Mouse (Mus musculus) right cerebral cortex, postnatal 25 days (tissue): Measurements from ENCODE around the gene Cldn9.
A peak's percentile ranks its signal among the peaks of the same experiment; 100 is the strongest.

Experiments
- DNase-seq: peaks from one replicate; pipeline ENCODE4 v3.0.0; 2022

Cldn9 gene

GRCm38 (mm10) chr17:23679127-23679835 lies 4.5 kb downstream of the Cldn9 start, which contains the start of gene Cldn6:
TSS of gene Cldn6 (plus strand) at chr17:23679249.
- DNase-seq, result no peak

- DNase-seq, result peak; percentile 84
Measured at GRCm38 (mm10) chr17:23677236-23677679, 6.6 kb downstream of the Cldn9 start, which contains the start of gene Tnfrsf12a. TSS of gene Tnfrsf12a (minus strand) at chr17:23677468.

- DNase-seq, result no peak
Measured at GRCm38 (mm10) chr17:23676473-23677031, 7.3 kb downstream of the Cldn9 start.

DNA sequence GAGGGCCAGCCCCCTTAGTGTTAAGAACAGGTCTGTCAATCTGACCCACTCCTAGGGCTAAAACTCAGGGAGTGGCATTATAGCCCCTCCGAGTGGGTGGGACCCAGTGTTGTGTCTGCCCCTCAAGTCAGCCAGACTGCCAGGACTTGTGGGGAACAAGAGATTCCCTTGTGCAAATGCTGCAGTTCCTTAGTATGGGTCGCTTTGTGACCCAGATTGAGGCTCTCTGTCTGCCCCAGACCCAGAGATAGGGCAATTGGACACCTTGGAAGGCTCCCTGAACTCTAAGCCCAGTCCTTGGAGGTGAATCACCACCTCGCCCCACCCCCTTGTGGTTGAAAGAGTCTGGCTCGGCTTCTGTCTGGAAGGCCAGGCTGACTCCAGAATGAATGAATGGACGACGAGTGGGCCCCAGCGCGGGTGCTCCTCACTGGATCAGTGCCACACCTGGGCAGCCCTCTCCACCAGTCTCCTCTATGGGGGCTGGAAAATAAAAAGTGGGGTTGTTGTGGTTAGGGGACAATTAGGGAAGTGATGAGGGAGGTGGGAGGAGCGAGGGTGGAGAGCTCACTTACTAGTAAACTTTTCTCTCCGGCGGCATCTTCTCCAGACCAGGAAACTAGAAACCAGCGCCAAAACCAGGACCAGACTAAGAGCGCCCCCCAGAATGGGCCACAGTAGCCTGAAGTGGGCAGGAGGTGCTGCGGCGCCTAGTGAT lies 8.1 kb downstream of the Cldn9 start:
- DNase-seq, result no peak

- DNase-seq, result no peak
Measured at GRCm38 (mm10) chr17:23675127-23675526, 8.7 kb downstream of the Cldn9 start.

- DNase-seq, result no peak
Measured at GRCm38 (mm10) chr17:23674271-23674952, 9.4 kb downstream of the Cldn9 start.

GRCm38 (mm10) chr17:23673424-23674073 lies 10.3 kb downstream of the Cldn9 start, which contains the start of the genes Hcfc1r1 and Thoc6:
TSS of gene Hcfc1r1 (plus strand) at chr17:23673596.
TSS of gene Thoc6 (minus strand) at chr17:23673882.
- peak; percentile 95 for DNase-seq

DNA sequence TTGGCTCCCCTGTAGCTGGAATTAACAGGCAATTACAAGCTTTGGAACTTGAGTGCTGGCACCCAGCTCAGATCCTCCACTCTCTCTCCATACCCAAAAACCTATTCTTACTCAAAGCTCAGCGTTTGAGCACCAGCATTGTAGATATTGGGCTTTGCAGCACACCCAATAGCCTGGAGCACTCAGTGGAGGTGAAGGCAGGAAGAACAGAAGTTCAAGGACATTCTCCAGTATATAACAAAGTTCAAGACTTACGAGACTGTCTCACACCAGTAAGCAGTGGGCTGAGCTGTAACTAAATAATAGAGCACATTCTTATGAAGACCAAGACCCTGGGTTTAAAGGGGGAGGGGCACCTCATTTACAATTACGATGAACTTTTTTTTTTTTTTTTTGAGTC lies 11.1 kb downstream of the Cldn9 start:
- no peak for DNase-seq

- DNase-seq, result no peak
Measured at GRCm38 (mm10) chr17:23671519-23671918, 12.3 kb downstream of the Cldn9 start.

GRCm38 (mm10) chr17:23670516-23671074 lies 13.2 kb downstream of the Cldn9 start:
- no peak for DNase-seq

DNA sequence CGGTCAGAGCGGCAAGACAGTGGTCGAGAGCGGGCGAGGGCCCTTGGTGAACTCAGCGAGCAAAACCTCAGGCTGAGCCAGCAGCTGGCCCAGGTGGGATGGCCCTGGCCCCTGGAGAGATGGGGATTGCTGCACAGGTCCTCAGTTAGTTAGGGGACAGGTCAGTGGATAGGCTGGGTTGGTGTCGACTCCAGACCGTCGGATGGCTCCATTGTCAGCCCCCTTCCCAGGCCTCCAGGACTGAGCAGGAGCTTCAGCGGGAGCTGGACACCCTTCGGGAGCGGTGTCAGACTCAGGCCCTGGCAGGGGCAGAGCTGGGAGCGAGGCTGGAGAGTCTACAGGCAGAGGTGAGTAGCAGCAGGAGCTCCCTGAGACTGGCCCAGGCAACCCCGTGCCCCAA lies 18.3 kb downstream of the Cldn9 start:
- no peak for DNase-seq

DNA sequence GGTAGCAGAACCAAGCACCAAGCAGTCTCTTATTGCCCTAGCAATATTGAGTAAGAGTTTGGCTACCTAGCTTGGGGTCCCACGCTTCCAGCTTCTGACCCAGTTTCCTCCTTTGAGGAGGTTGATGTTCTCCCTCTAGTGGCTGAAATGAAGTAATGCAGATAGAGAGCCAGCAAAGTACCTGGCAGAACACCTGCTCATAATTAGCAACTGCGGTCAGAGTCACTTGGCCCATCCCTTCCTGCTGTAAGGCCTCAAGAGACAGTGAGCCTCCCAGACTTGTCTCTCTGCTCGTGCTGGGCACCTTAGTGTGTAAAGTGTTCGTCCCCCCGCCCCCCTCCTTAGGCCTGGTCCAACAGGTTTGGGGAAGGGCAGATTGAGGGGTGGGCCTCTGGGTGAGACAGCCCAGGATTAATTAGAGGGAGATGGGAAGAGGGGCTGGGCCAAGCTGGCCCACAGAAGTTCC lies 19.2 kb downstream of the Cldn9 start:
- DNase-seq, result no peak

- no peak for DNase-seq
Measured at GRCm38 (mm10) chr17:23661526-23661925, 22.3 kb downstream of the Cldn9 start.

GRCm38 (mm10) chr17:23660876-23661200 lies 23.0 kb downstream of the Cldn9 start:
- no peak for DNase-seq

DNA sequence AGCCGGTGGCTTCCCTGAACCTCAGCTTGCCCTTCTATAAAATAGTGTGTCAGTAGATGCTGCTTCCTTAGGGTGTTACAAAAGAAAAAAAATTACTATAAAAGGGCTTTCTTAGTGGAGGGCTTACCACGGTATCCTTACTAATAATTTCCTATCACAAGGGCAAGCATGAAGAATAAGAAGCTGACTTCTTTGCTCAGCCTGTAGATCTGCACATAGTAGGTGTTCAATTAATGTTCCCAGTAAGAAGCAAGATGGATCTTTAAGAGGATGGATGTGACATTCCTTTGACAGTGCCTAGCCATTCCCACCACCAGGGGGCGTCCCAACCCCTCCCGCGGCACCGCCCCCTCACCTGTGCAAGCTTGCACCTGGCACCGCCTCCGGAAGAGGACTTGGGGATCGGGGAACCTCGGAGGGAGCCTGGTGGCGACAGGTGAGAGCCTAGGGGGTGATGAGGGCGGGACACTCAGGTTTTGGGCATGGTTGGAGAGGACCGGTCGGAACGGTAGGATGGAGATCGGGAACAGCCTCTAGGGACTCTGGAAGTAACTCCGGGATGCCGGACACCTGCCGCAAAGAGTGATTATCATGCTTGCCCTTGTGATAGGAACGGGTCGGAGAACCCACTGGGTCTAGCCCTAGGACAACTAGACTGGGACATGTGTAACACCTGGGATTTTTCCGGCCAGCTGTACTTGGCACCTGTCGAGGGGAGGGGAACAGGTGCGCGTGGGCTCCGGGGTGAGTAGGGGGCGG lies 23.5 kb downstream of the Cldn9 start, which contains the start of gene Bicdl2:
Bicdl2 (plus strand) TSS at position 390 of the 759 bp plus-strand sequence.
- DNase-seq, result no peak

- no peak for DNase-seq
Measured at GRCm38 (mm10) chr17:23658450-23658849, 25.4 kb downstream of the Cldn9 start.

DNA sequence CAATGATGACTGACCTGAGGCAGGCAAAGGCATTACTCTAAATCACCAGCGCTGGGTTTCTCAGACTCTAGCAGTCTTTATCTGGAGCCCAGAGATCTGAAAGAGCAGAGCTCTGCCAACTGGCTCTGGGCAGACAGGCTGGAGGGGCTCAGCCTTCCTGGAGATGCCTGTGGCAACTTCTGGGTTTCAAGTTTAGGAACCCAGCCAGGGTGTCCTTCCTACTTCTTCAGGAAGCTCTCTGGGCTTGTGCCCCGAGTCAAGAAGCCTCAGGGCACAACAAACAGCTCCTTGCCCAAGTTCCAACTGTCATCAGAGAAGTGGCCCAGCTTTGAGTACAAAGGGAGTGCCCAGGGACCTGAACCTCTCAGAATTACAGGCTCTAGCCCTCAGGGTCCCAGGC lies 29.4 kb downstream of the Cldn9 start:
- no peak for DNase-seq

GRCm38 (mm10) chr17:23654001-23654400 lies 29.8 kb downstream of the Cldn9 start:
- DNase-seq, result no peak

- DNase-seq, result no peak
Measured at GRCm38 (mm10) chr17:23653324-23653723, 30.5 kb downstream of the Cldn9 start.

DNA sequence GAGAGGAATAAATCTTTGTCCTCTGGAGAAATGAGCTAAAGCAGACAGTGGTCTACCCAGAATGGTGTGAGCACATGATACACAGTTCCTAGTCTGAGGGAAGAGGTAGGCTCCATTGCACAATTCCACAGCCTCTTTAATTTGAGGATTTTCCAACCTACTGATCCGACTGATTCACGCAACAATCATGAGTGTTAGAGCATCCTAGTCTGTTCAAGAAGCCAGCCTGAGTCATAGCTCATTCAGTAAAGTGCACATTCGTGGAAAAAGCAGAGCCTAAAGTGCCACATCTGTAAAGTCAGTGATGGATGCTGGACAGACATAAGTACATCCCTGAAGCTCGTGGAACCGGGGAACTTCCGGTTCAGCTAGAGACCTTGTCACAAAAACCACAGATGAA lies 32.5 kb downstream of the Cldn9 start:
- no peak for DNase-seq

GRCm38 (mm10) chr17:23645894-23646293 lies 37.9 kb downstream of the Cldn9 start:
- no peak for DNase-seq
